Mouse (Mus musculus): ENCODE data around the gene Hs1bp3. TPM values are rescaled to one million over a fixed set of nuclear protein-coding genes. Genes with fewer than 3 reads are reported as not detected.
A peak's percentile ranks its signal among the peaks of the same experiment; 100 is the strongest.

Hs1bp3 gene
- polyA plus RNA-seq, 2 experiments, result 12.6 to 16.7 TPM

GRCm38 (mm10) chr12:8351025-8351903 lies 38.0 kb downstream of the Hs1bp3 start:
- Histone ChIP-seq H3K9ac (ENCODE audit: low read depth, low read length, severe bottlenecking) (no peak overlapping the region), H3K9me3 (ENCODE audit: control insufficient read depth, low read length) (no peaks in the 10 kb centered on the region), H3K27ac (replicated peaks; ENCODE audit: low read depth, low read length) (no peak overlapping the region), H3K4me2 (replicated peaks; ENCODE audit: low read depth, low read length, severe bottlenecking) (no peak overlapping the region), H3K27me3 (ENCODE audit: control insufficient read depth, insufficient read depth, low read length) (no peaks in the 10 kb centered on the region), H3K36me3 (ENCODE audit: control insufficient read depth, insufficient read depth, low read length) (no peaks in the 10 kb centered on the region), H3K4me3 (replicated peaks; ENCODE audit: low read length) (no peak overlapping the region), H3K4me1 (ENCODE audit: control insufficient read depth, insufficient read depth, low read length) (0 out of 2 replicates have a peak, but pooled peaks cover 8% of the 10 kb centered on the region)
- no peak for TF ChIP-seq POLR2A (IDR thresholded peaks at IDR 0.05; ENCODE audit: borderline replicate concordance, extremely low read depth, insufficient read depth, insufficient read length)
- 21% methylated on average over 4 of the region's 4 CpGs for WGBS
- no peak for DNase-seq (ENCODE audit: low spot score)
- no peak for ATAC-seq (ENCODE audit: low FRiP score, low read depth)

GRCm38 (mm10) chr12:8353071-8353470 lies 39.8 kb downstream of the Hs1bp3 start:
- 64% methylated on average over 4 of the region's 4 CpGs for WGBS
- Histone ChIP-seq H3K4me2 (replicated peaks; ENCODE audit: low read depth, low read length, severe bottlenecking) (no peak overlapping the region), H3K4me1 (ENCODE audit: control insufficient read depth, insufficient read depth, low read length) (peaks cover 12% of the 10 kb centered on the region; the same call in 1 of the 2 replicates), H3K4me3 (replicated peaks; ENCODE audit: low read length) (no peak overlapping the region), H3K27me3 (ENCODE audit: control insufficient read depth, insufficient read depth, low read length) (no peaks in the 10 kb centered on the region), H3K27ac (replicated peaks; ENCODE audit: low read depth, low read length) (no peak overlapping the region), H3K9ac (ENCODE audit: low read depth, low read length, severe bottlenecking) (no peak overlapping the region), H3K36me3 (ENCODE audit: control insufficient read depth, insufficient read depth, low read length) (no peaks in the 10 kb centered on the region), H3K9me3 (ENCODE audit: control insufficient read depth, low read length) (no peaks in the 10 kb centered on the region)
- ATAC-seq (ENCODE audit: low FRiP score, low read depth) (no peak), DNase-seq (ENCODE audit: low spot score) (no peak)
- no peak for TF ChIP-seq POLR2A (IDR thresholded peaks at IDR 0.05; ENCODE audit: borderline replicate concordance, extremely low read depth, insufficient read depth, insufficient read length)

DNA sequence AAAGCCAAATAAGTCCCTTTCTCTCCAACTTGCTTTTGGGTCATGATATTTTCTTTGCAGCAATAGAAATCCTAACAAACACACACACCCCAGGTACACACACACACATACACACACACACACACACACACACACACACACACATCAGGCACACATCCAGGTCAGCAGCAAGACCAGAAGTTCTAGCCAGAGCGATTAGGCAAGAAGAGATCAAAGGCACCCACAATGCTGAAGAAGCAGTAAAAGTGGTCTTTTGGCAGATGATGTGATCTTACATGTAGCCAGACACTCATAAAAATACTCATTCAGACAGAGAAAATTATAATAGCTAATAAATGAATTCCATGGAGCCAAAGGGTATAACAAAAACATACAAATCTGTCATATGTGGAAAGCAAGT lies 41.0 kb downstream of the Hs1bp3 start:
- H3K9me3 ChIP-seq (ENCODE audit: control insufficient read depth, low read length), result no peaks in the 10 kb centered on the region
- H3K4me1 ChIP-seq (ENCODE audit: control insufficient read depth, insufficient read depth, low read length), result peaks cover 8% of the 10 kb centered on the region
- H3K9ac ChIP-seq (ENCODE audit: low read depth, low read length, severe bottlenecking), result no peak overlapping the region
- H3K4me2 ChIP-seq (replicated peaks; ENCODE audit: low read depth, low read length, severe bottlenecking), result no peak overlapping the region
- no peaks in the 10 kb centered on the region for H3K36me3 ChIP-seq (ENCODE audit: control insufficient read depth, insufficient read depth, low read length)
- WGBS, result 41% methylated on average over 1 of the region's 1 CpGs
- no peak overlapping the region for H3K27ac ChIP-seq (replicated peaks; ENCODE audit: low read depth, low read length)
- no peaks in the 10 kb centered on the region for H3K27me3 ChIP-seq (ENCODE audit: control insufficient read depth, insufficient read depth, low read length)
- H3K4me3 ChIP-seq (replicated peaks; ENCODE audit: low read length), result no peak overlapping the region
- ATAC-seq (ENCODE audit: low FRiP score, low read depth), result no peak
- no peak for TF ChIP-seq POLR2A (IDR thresholded peaks at IDR 0.05; ENCODE audit: borderline replicate concordance, extremely low read depth, insufficient read depth, insufficient read length)
- no peak for DNase-seq (ENCODE audit: low spot score)

GRCm38 (mm10) chr12:8355011-8355410 lies 41.8 kb downstream of the Hs1bp3 start:
- DNase-seq (ENCODE audit: low spot score), result no peak
- peaks cover 3% of the 10 kb centered on the region for H3K4me1 ChIP-seq (ENCODE audit: control insufficient read depth, insufficient read depth, low read length)
- H3K27me3 ChIP-seq (ENCODE audit: control insufficient read depth, insufficient read depth, low read length), result no peaks in the 10 kb centered on the region
- TF ChIP-seq POLR2A (IDR thresholded peaks at IDR 0.05; ENCODE audit: borderline replicate concordance, extremely low read depth, insufficient read depth, insufficient read length), result no peak
- ATAC-seq (ENCODE audit: low FRiP score, low read depth), result no peak
- no peak overlapping the region for H3K4me2 ChIP-seq (replicated peaks; ENCODE audit: low read depth, low read length, severe bottlenecking)
- no peaks in the 10 kb centered on the region for H3K36me3 ChIP-seq (ENCODE audit: control insufficient read depth, insufficient read depth, low read length)
- H3K9me3 ChIP-seq (ENCODE audit: control insufficient read depth, low read length), result no peaks in the 10 kb centered on the region
- WGBS, result 90% methylated on average over 4 of the region's 4 CpGs
- H3K27ac ChIP-seq (replicated peaks; ENCODE audit: low read depth, low read length), result no peak overlapping the region
- no peak overlapping the region for H3K4me3 ChIP-seq (replicated peaks; ENCODE audit: low read length)
- H3K9ac ChIP-seq (ENCODE audit: low read depth, low read length, severe bottlenecking), result no peak overlapping the region

- TF ChIP-seq POLR2A (IDR thresholded peaks at IDR 0.05; ENCODE audit: borderline replicate concordance, extremely low read depth, insufficient read depth, insufficient read length), result no peak
- H3K9me3 ChIP-seq (ENCODE audit: control insufficient read depth, low read length), result no peaks in the 10 kb centered on the region
- no peaks in the 10 kb centered on the region for H3K27me3 ChIP-seq (ENCODE audit: control insufficient read depth, insufficient read depth, low read length)
- DNase-seq (ENCODE audit: low spot score) (peak; percentile 86), ATAC-seq (ENCODE audit: low FRiP score, low read depth) (peak; percentile 88)
- no peak overlapping the region for H3K4me3 ChIP-seq (replicated peaks; ENCODE audit: low read length)
- H3K4me1 ChIP-seq (ENCODE audit: control insufficient read depth, insufficient read depth, low read length), result peaks cover 3% of the 10 kb centered on the region
- no peak overlapping the region for H3K9ac ChIP-seq (ENCODE audit: low read depth, low read length, severe bottlenecking)
- H3K27ac ChIP-seq (replicated peaks; ENCODE audit: low read depth, low read length), result no peak overlapping the region
- no peak overlapping the region for H3K4me2 ChIP-seq (replicated peaks; ENCODE audit: low read depth, low read length, severe bottlenecking)
- 49% methylated on average over 5 of the region's 5 CpGs for WGBS
- no peaks in the 10 kb centered on the region for H3K36me3 ChIP-seq (ENCODE audit: control insufficient read depth, insufficient read depth, low read length)
Observed at GRCm38 (mm10) chr12:8357449-8357848, 44.2 kb downstream of the Hs1bp3 start.

Data from limb, embryonic 14.5 days (tissue).